ENCODE assay signal across 17 mouse cellular contexts in the genomic region with DNA sequence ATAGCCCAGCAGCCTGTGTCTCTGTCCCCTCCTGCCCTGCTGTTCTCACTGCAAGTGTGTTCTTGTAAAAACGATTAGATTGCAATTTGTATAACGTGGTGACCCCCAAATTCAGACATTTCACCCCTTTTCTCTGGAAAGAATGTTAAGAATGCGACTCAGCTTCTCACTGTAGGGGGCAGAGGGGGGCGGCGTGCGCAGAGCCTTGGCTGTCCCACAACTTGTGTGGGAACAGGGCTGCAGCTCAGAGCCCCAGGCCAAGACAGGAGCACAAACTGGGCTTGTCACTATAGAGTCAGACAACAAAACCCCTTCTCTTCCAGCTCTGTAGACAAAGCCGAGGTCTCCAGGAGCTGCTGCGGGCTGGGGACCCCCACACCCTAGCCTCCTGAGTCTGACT. TPM values are rescaled to one million over a fixed set of nuclear protein-coding genes. Genes with fewer than 3 reads are reported as not detected.
DNase-seq lines count a peak whose midpoint lies in the region; ATAC-seq and TF ChIP-seq lines count a peak whose summit lies in the region.
"Had no signal": no experiment of that assay in that cellular context is flagged by ENCODE, and none has a peak within 500 bp of the region (broad histone marks: within the 10 kb centered on the region; RNA-seq: fewer than 3 reads in every experiment).

No protein-coding gene starts in this region.

- H3K4me3 ChIP-seq in heart, embryonic 13.5 days: no peak overlapping the region
- no peak overlapping the region for H3K4me3 ChIP-seq in midbrain, embryonic 11.5 days (ENCODE audit: low read depth, low read length)
- H3K4me3 ChIP-seq in midbrain, embryonic 15.5 days: no peak overlapping the region
- H3K4me3 ChIP-seq in embryonic facial prominence, embryonic 13.5 days: no peak overlapping the region
- no peak overlapping the region for H3K4me3 ChIP-seq in limb, embryonic 13.5 days
- H3K4me3 ChIP-seq in left cerebral cortex, adult 2 months: no peak overlapping the region

- peaks cover 39% of the 10 kb centered on the region for H3K36me3 ChIP-seq in heart, embryonic 13.5 days
- H3K36me3 ChIP-seq in midbrain, embryonic 11.5 days (ENCODE audit: control insufficient read depth, insufficient read depth, low read length): peaks cover 11% of the 10 kb centered on the region
- no peaks in the 10 kb centered on the region; the same call in 1 of the 2 replicates for H3K36me3 ChIP-seq in midbrain, embryonic 15.5 days (replicated peaks)
- peaks cover 32% of the 10 kb centered on the region for H3K36me3 ChIP-seq in embryonic facial prominence, embryonic 13.5 days
- H3K36me3 ChIP-seq in limb, embryonic 13.5 days: peaks cover 38% of the 10 kb centered on the region

- WGBS in heart, embryonic 13.5 days: 34% methylated on average over 8 of the region's 8 CpGs
- 11% methylated on average over 8 of the region's 8 CpGs for WGBS in midbrain, embryonic 11.5 days
- WGBS in midbrain, embryonic 15.5 days: 14% methylated on average over 8 of the region's 8 CpGs
- WGBS in embryonic facial prominence, embryonic 13.5 days: 17% methylated on average over 8 of the region's 8 CpGs
- 20% methylated on average over 8 of the region's 8 CpGs for WGBS in limb, embryonic 13.5 days

- no peaks in the 10 kb centered on the region for H3K27me3 ChIP-seq in heart, embryonic 13.5 days (replicated peaks)
- peaks cover 48% of the 10 kb centered on the region for H3K27me3 ChIP-seq in midbrain, embryonic 11.5 days (ENCODE audit: control insufficient read depth, insufficient read depth, low read length)
- peaks cover 14% of the 10 kb centered on the region for H3K27me3 ChIP-seq in midbrain, embryonic 15.5 days (replicated peaks)
- H3K27me3 ChIP-seq in embryonic facial prominence, embryonic 13.5 days: no peaks in the 10 kb centered on the region; the same call in 1 of the 2 replicates
- no peaks in the 10 kb centered on the region for H3K27me3 ChIP-seq in limb, embryonic 13.5 days

- H3K4me2 ChIP-seq in heart, embryonic 13.5 days: no peak overlapping the region
- no peak overlapping the region for H3K4me2 ChIP-seq in midbrain, embryonic 11.5 days
- no peak overlapping the region for H3K4me2 ChIP-seq in midbrain, embryonic 15.5 days
- no peak overlapping the region for H3K4me2 ChIP-seq in embryonic facial prominence, embryonic 13.5 days
- H3K4me2 ChIP-seq in limb, embryonic 13.5 days (replicated peaks): no peak overlapping the region

- intact Hi-C loops in heart, postnatal 14 days (cut with DNase I): no loop called here
- intact Hi-C loops in left cerebral cortex, adult 2 months (cut with DNase I): no loop called here

- DNase-seq in heart, postnatal 14 days: no peak
- DNase-seq in midbrain, embryonic 11.5 days (ENCODE audit: low spot score, missing footprints): no peak
- DNase-seq in left cerebral cortex, adult 2 months (ENCODE audit: extremely low spot score in 1 of 2, low spot score in 2 of 2): no peak
- no peak for DNase-seq in urinary bladder, adult 2 months (ENCODE audit: low spot score)
- DNase-seq: adrenal gland, postnatal 14 days; cerebellum, postnatal 14 days; heart, adult 18-20 months; heart, postnatal 10 days; kidney, adult 11 months; layer of hippocampus, adult 9-11 months; right cerebral cortex, postnatal 4 days; thymus, postnatal 14 days had no signal

- no peak for TF ChIP-seq CTCF in left cerebral cortex, adult 2 months (IDR thresholded peaks at IDR 0.05)

- no peak for ATAC-seq in heart, embryonic 13.5 days (ENCODE audit: extremely low read depth, insufficient number of reproducible peaks, low FRiP score, low TSS enrichment)
- ATAC-seq in midbrain, embryonic 11.5 days (ENCODE audit: low FRiP score): no peak
- no peak for ATAC-seq in midbrain, embryonic 15.5 days (replicated peaks)
- no peak for ATAC-seq in embryonic facial prominence, embryonic 13.5 days (ENCODE audit: insufficient number of reproducible peaks, insufficient read depth, low FRiP score, low TSS enrichment, low read depth)
- no peak for ATAC-seq in limb, embryonic 13.5 days (ENCODE audit: low FRiP score, low read depth)

- H3K27ac ChIP-seq in heart, embryonic 13.5 days (replicated peaks): no peak overlapping the region
- no peak overlapping the region for H3K27ac ChIP-seq in midbrain, embryonic 11.5 days (ENCODE audit: low read depth, low read length)
- H3K27ac ChIP-seq in midbrain, embryonic 15.5 days: no peak overlapping the region
- peak overlapping the region; percentile 28; the same call in 1 of the 2 replicates for H3K27ac ChIP-seq in embryonic facial prominence, embryonic 13.5 days
- peak overlapping the region; percentile 65; the same call in 1 of the 2 replicates for H3K27ac ChIP-seq in limb, embryonic 13.5 days
- no peak overlapping the region for H3K27ac ChIP-seq in left cerebral cortex, adult 2 months
- H3K27ac ChIP-seq: liver, embryonic 14.5 days had no signal

- peaks cover 39% of the 10 kb centered on the region for H3K4me1 ChIP-seq in heart, embryonic 13.5 days
- peaks cover 23% of the 10 kb centered on the region for H3K4me1 ChIP-seq in midbrain, embryonic 11.5 days (ENCODE audit: control insufficient read depth, insufficient read depth, low read length)
- peaks cover 23% of the 10 kb centered on the region for H3K4me1 ChIP-seq in midbrain, embryonic 15.5 days
- peaks cover 17% of the 10 kb centered on the region for H3K4me1 ChIP-seq in embryonic facial prominence, embryonic 13.5 days
- peaks cover 36% of the 10 kb centered on the region for H3K4me1 ChIP-seq in limb, embryonic 13.5 days

- peaks cover 3% of the 10 kb centered on the region; the same call in 1 of the 2 replicates for H3K9me3 ChIP-seq in heart, embryonic 13.5 days
- H3K9me3 ChIP-seq in midbrain, embryonic 11.5 days (ENCODE audit: control insufficient read depth, low read length): no peaks in the 10 kb centered on the region
- H3K9me3 ChIP-seq in midbrain, embryonic 15.5 days: no peaks in the 10 kb centered on the region
- no peaks in the 10 kb centered on the region for H3K9me3 ChIP-seq in embryonic facial prominence, embryonic 13.5 days
- H3K9me3 ChIP-seq in limb, embryonic 13.5 days: no peaks in the 10 kb centered on the region

- H3K9ac ChIP-seq in heart, embryonic 13.5 days: 0 out of 2 replicates have a peak overlapping the region, but pooled peaks have one; percentile 25
- peak overlapping the region; percentile 10; the same call in 1 of the 2 replicates for H3K9ac ChIP-seq in midbrain, embryonic 11.5 days (ENCODE audit: low read length)
- no peak overlapping the region for H3K9ac ChIP-seq in midbrain, embryonic 15.5 days
- no peak overlapping the region for H3K9ac ChIP-seq in embryonic facial prominence, embryonic 13.5 days
- peak overlapping the region; percentile 35; the same call in 1 of the 2 replicates for H3K9ac ChIP-seq in limb, embryonic 13.5 days
- H3K9ac ChIP-seq: liver, embryonic 14.5 days had no signal

RNA-seq across cellular contexts. Expression of gene Gm17018, which starts 21.7 kb away (rescaled TPM):
- 27.7 and 31.1 TPM in 2 replicates for polyA plus RNA-seq in heart, embryonic 13.5 days (2015; fragmentation: Nextera tagmentation; extraction: Ambion mirVana)
- total RNA-seq in heart, postnatal 14 days (2021): 10 to 100 TPM; 17.1 to 20.0 TPM
- 47.7 and 54.3 TPM in 2 replicates for polyA plus RNA-seq in midbrain, embryonic 11.5 days (2014; fragmentation: Nextera tagmentation; extraction: Ambion mirVana)
- 60.3 and 65.8 TPM in 2 replicates for polyA plus RNA-seq in midbrain, embryonic 15.5 days (2015; fragmentation: Nextera tagmentation; extraction: Ambion mirVana)
- 45.5 and 45.6 TPM in 2 replicates for polyA plus RNA-seq in embryonic facial prominence, embryonic 13.5 days (2015; fragmentation: Nextera tagmentation; extraction: Ambion mirVana)
- polyA plus RNA-seq in limb, embryonic 13.5 days (2015; fragmentation: Nextera tagmentation; extraction: Ambion mirVana): 45.0 and 47.7 TPM in 2 replicates
- 10 to 100 TPM; 76.2 to 79.1 TPM for total RNA-seq in left cerebral cortex, adult 2 months (2021)
- 26.0 and 27.7 TPM in 2 replicates for polyA plus RNA-seq in urinary bladder, adult 2 months (2012; rRNA removed)

RNA-seq across cellular contexts. Expression of gene Poll, which starts 21.8 kb away (rescaled TPM):
- polyA plus RNA-seq in heart, embryonic 13.5 days (2015; fragmentation: Nextera tagmentation; extraction: Ambion mirVana): 13.2 and 15.6 TPM in 2 replicates
- total RNA-seq in heart, postnatal 14 days (2021): 1 to 10 TPM; 8.6 to 8.7 TPM
- 14.3 and 16.5 TPM in 2 replicates for polyA plus RNA-seq in midbrain, embryonic 11.5 days (2014; fragmentation: Nextera tagmentation; extraction: Ambion mirVana)
- 13.8 and 14.5 TPM in 2 replicates for polyA plus RNA-seq in midbrain, embryonic 15.5 days (2015; fragmentation: Nextera tagmentation; extraction: Ambion mirVana)
- 13.5 and 14.4 TPM in 2 replicates for polyA plus RNA-seq in embryonic facial prominence, embryonic 13.5 days (2015; fragmentation: Nextera tagmentation; extraction: Ambion mirVana)
- polyA plus RNA-seq in limb, embryonic 13.5 days (2015; fragmentation: Nextera tagmentation; extraction: Ambion mirVana): 14.5 and 16.1 TPM in 2 replicates
- 10 to 100 TPM in 1 of 2 experiments, 1 to 10 TPM in 1; 9.7 to 10.3 TPM for total RNA-seq in left cerebral cortex, adult 2 months (2021)
- polyA plus RNA-seq in urinary bladder, adult 2 months (2012; rRNA removed): 9.5 and 10.8 TPM in 2 replicates

Comparison
In these comparisons a context has a peak if more than half of its experiments do, and no peak if none do; other contexts are left out.
1. H3K9ac ChIP-seq: peak in heart, embryonic 13.5 days (single experiment), midbrain, embryonic 11.5 days (single experiment) and limb, embryonic 13.5 days (single experiment); none in midbrain, embryonic 15.5 days (single experiment) and embryonic facial prominence, embryonic 13.5 days (single experiment).
2. H3K27ac ChIP-seq: peak in embryonic facial prominence, embryonic 13.5 days (single experiment) and limb, embryonic 13.5 days (single experiment); none in heart, embryonic 13.5 days (single experiment), midbrain, embryonic 11.5 days (single experiment), midbrain, embryonic 15.5 days (single experiment) and left cerebral cortex, adult 2 months (single experiment).